Mouse (Mus musculus) stomach, postnatal 0 days (tissue): Measurements from ENCODE around the gene Sytl3. TPM values are rescaled to one million over a fixed set of nuclear protein-coding genes. Genes with fewer than 3 reads are reported as not detected.
A peak's percentile ranks its signal among the peaks of the same experiment; 100 is the strongest.

Source experiments
- ATAC-seq: fragments of 200-750 bp; cut with Nextera tagmentation; 2 replicates; pipeline ENCODE4 v1.8.0; 2017; ENCODE audit not compliant: low FRiP score, low TSS enrichment
- DNase-seq: peaks from one replicate; pipeline ENCODE4 v3.0.0-alpha.2; 2016; ENCODE audit warnings: low spot score
- H3K27ac ChIP-seq: fragments of 300-500 bp; sonication (generic); replicated peaks from 2 replicates; pipeline ENCODE4 v1.5.1; 2014; ENCODE audit warnings: mild to moderate bottlenecking, control low read depth
- H3K27me3 ChIP-seq: fragments of 300-500 bp; sonication (generic); 2 replicates; pipeline ENCODE4 v1.6.1; 2014; ENCODE audit warnings: low read length; ENCODE audit not compliant: control insufficient read depth, insufficient read depth
- H3K36me3 ChIP-seq: fragments of 300-500 bp; sonication (generic); 2 replicates; pipeline ENCODE4 v1.6.1; 2014; ENCODE audit warnings: low read length, mixed read lengths; ENCODE audit not compliant: control insufficient read depth, insufficient read depth
- H3K4me1 ChIP-seq: fragments of 300-500 bp; sonication (generic); replicated peaks from 2 replicates; pipeline ENCODE4 v1.6.1; 2014; ENCODE audit warnings: antibody characterized with exemption; ENCODE audit not compliant: control insufficient read depth, insufficient read depth
- H3K4me2 ChIP-seq: fragments of 300-500 bp; sonication (generic); replicated peaks from 2 replicates; pipeline ENCODE4 v1.6.1; 2014; ENCODE audit warnings: low read depth, mild to moderate bottlenecking, control low read depth, moderate library complexity
- H3K4me3 ChIP-seq: fragments of 300-500 bp; sonication (generic); 2 replicates; pipeline ENCODE4 v1.5.1; 2014; ENCODE audit warnings: low read depth, low read length, control low read depth
- H3K9ac ChIP-seq: fragments of 300-500 bp; sonication (generic); 2 replicates; pipeline ENCODE4 v1.6.1; 2014; ENCODE audit warnings: mild to moderate bottlenecking, low read length, control low read depth, mixed read lengths
- H3K9me3 ChIP-seq: fragments of 300-500 bp; sonication (generic); 2 replicates; pipeline ENCODE4 v1.6.1; 2016; ENCODE audit warnings: low read length; ENCODE audit not compliant: control insufficient read depth
- CTCF ChIP-seq: IDR thresholded peaks from 2 replicates; pipeline ENCODE4 v1.5.1; 2016; ENCODE audit warnings: antibody characterized with exemption, low read depth, mild to moderate bottlenecking, moderate library complexity
- EP300 ChIP-seq: optimal IDR thresholded peaks from 2 replicates; pipeline ENCODE3; 2016; ENCODE audit warnings: antibody characterized with exemption
- WGBS: fragments of 180-500 bp; shearing (Covaris S2); extraction: QIAGEN DNeasy Blood & Tissue Kit; methylation state at CpG from one replicate; pipeline ENCODE4 v1.1.7; 2014; 5-methylcytosine and 5-hydroxymethylcytosine counted together
- polyA plus RNA-seq: library from polyadenylated mRNA; unstranded; fragments of >200 nt; fragmentation: Nextera tagmentation; extraction: Ambion mirVana; gene quantifications from 2 replicates; pipeline ENCODE4 v1.2.1, GENCODE M21; 2015

Gene Sytl3
- polyA plus RNA-seq, 1 experiment from 2014 or later = 0.99 TPM

- 41% methylated on average over 4 of the region's 4 CpGs for WGBS
- Histone ChIP-seq H3K4me3 (no peak overlapping the region), H3K27me3 (no peaks in the 10 kb centered on the region), H3K36me3 (no peaks in the 10 kb centered on the region), H3K27ac (peak overlapping the region; percentile 35; the same call in 1 of the 2 replicates), H3K9me3 (no peaks in the 10 kb centered on the region), H3K9ac (no peak overlapping the region), H3K4me2 (no peak overlapping the region), H3K4me1 (no peaks in the 10 kb centered on the region)
- DNase-seq (peak; percentile 67), ATAC-seq (peak; percentile 79)
- no peak for TF ChIP-seq EP300
- no peak for TF ChIP-seq CTCF
Observed at GRCm38 (mm10) chr17:6766823-6767222, 107.9 kb downstream of the Sytl3 start.

GRCm38 (mm10) chr17:6767771-6768170 is 108.9 kb downstream of the Sytl3 start:
- no peaks in the 10 kb centered on the region for H3K36me3 ChIP-seq
- TF ChIP-seq CTCF = no peak
- TF ChIP-seq EP300 = no peak
- no peak overlapping the region for H3K4me2 ChIP-seq
- no peak overlapping the region for H3K4me3 ChIP-seq
- H3K27me3 ChIP-seq = no peaks in the 10 kb centered on the region
- H3K9ac ChIP-seq = no peak overlapping the region
- 0 out of 2 replicates have a peak overlapping the region, but pooled peaks have one; percentile 35 for H3K27ac ChIP-seq
- ATAC-seq (peak; percentile 36; the same call in 1 of the 2 replicates), DNase-seq (no peak)
- H3K9me3 ChIP-seq = no peaks in the 10 kb centered on the region
- WGBS = 53% methylated on average over 5 of the region's 5 CpGs
- no peaks in the 10 kb centered on the region for H3K4me1 ChIP-seq

GRCm38 (mm10) chr17:6768301-6768788 is 109.5 kb downstream of the Sytl3 start:
- Histone ChIP-seq H3K4me1 (no peaks in the 10 kb centered on the region), H3K36me3 (no peaks in the 10 kb centered on the region), H3K9me3 (no peaks in the 10 kb centered on the region), H3K4me3 (no peak overlapping the region), H3K27ac (peak overlapping the region; percentile 45; the same call in 1 of the 2 replicates), H3K4me2 (no peak overlapping the region), H3K27me3 (no peaks in the 10 kb centered on the region), H3K9ac (no peak overlapping the region)
- TF ChIP-seq CTCF (no peak), EP300 (no peak)
- ATAC-seq (no peak), DNase-seq (no peak)
- WGBS = 68% methylated on average over 5 of the region's 5 CpGs

GRCm38 (mm10) chr17:6769602-6770001 is 110.7 kb downstream of the Sytl3 start:
- Histone ChIP-seq H3K36me3 (no peaks in the 10 kb centered on the region), H3K9ac (no peak overlapping the region), H3K4me1 (no peaks in the 10 kb centered on the region), H3K4me3 (no peak overlapping the region), H3K4me2 (no peak overlapping the region), H3K27ac (no peak overlapping the region), H3K9me3 (no peaks in the 10 kb centered on the region), H3K27me3 (no peaks in the 10 kb centered on the region)
- DNase-seq (no peak), ATAC-seq (no peak)
- 29% methylated on average over 4 of the region's 4 CpGs for WGBS
- TF ChIP-seq EP300 = no peak
- no peak for TF ChIP-seq CTCF

- DNase-seq (no peak), ATAC-seq (peak; percentile 14; the same call in 1 of the 2 replicates)
- Histone ChIP-seq H3K4me3 (no peak overlapping the region), H3K36me3 (no peaks in the 10 kb centered on the region), H3K27ac (peak overlapping the region; percentile 65), H3K9ac (0 out of 2 replicates have a peak overlapping the region, but pooled peaks have one; percentile 23), H3K9me3 (no peaks in the 10 kb centered on the region), H3K4me1 (no peaks in the 10 kb centered on the region), H3K27me3 (no peaks in the 10 kb centered on the region), H3K4me2 (0 out of 2 replicates have a peak overlapping the region, but pooled peaks have one; percentile 5)
- no peak for TF ChIP-seq EP300
- no peak for TF ChIP-seq CTCF
- WGBS = 57% methylated on average over 16 of the region's 16 CpGs
Observed at GRCm38 (mm10) chr17:6771661-6772489, 113.0 kb downstream of the Sytl3 start.

- no peak for TF ChIP-seq CTCF
- TF ChIP-seq EP300 = no peak
- ATAC-seq (no peak), DNase-seq (no peak)
- H3K4me2 ChIP-seq = 0 out of 2 replicates have a peak overlapping the region, but pooled peaks have one; percentile 17
- H3K36me3 ChIP-seq = no peaks in the 10 kb centered on the region
- no peaks in the 10 kb centered on the region for H3K9me3 ChIP-seq
- WGBS = 53% methylated on average over 5 of the region's 5 CpGs
- H3K4me3 ChIP-seq = no peak overlapping the region
- no peaks in the 10 kb centered on the region for H3K4me1 ChIP-seq
- no peak overlapping the region for H3K9ac ChIP-seq
- H3K27ac ChIP-seq = peak overlapping the region; percentile 65; the same call in 1 of the 2 replicates
- no peaks in the 10 kb centered on the region for H3K27me3 ChIP-seq
Observed at GRCm38 (mm10) chr17:6772490-6772773, 113.5 kb downstream of the Sytl3 start.
